Mouse (Mus musculus): ENCODE results near the gene Npy1r.

DNA sequence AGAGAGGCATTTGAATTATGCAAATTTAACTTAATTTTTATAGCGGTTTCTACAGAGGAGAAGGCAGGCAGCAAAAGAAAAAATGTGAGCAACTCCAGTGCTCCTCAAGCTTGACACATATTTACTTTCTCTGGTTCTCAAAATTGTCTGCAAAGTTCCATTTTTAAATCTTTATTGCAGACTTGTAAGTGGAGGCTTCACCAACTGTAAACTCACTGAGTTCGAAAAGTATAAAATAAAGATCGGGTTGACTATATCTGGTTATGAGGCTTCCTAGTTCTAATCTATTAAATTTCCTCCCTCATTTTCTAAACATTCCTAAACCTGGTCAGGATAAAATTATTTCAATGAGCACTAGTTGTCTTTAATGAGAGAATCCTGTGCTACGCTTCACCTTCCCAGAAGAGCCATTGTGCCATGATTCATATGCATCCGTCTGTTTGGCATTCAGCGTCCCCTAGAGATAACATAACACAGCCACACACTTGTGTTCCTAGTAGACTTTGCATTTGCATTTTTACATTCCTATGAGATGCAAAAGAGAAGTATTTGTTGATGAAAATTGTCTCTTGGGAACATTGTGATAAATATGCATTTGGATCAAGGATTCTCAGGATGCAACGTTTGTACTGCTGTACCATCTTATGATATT, 17.5 kb downstream of the Npy1r start:
- TF ChIP-seq POLR2A (IDR thresholded peaks at IDR 0.05; ENCODE audit: borderline replicate concordance, low read depth, low read length) (no peak), CTCF (IDR thresholded peaks at IDR 0.05; ENCODE audit: low read depth, low read length) (no peak)
